Mouse (Mus musculus) kidney, postnatal 10 days (tissue): Measurements from ENCODE around the gene Nup205.
"Not testable (repeated sequence)": the region's sequence is repeated elsewhere in the genome, so short reads cannot be mapped to it uniquely, and the experiment has no call there.

Source experiments
- DNase-seq: peaks from one replicate; pipeline ENCODE4 v3.0.0; 2021; ENCODE audit warnings: mixed read lengths

Gene Nup205

DNA sequence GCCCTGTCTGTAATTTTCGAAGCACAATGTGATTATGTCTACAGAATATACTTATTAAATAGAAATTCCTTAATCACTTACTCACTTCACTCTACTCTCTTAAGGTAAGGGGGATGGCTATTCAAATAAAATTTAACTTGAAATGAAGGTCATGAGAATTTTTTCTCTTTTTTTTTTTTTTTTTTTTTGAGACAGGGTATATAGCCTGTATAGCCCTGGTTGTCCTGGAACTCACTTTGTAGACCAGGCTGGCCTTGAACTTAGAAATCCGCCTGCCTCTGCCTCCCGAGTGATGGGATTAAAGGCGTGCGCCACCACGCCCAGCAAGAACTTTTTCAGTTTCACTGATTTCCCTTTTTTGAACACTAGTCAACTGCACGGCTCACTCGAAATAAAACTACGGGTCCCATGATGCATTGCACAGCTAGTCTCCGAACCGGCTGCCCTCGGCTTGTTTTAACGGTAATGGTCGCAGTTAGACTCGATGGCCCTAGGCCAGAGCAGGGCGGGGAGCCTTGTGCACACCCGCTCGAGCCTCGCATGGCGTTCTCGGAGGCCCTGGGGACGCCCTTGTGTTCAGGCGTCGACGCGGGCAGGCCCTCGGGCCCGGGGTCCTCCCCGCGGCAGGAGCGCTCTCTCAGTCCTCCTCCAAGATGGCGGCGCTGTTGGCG, at the start of gene Nup205:
Nup205 (plus strand) TSS at position 443 of the 671 bp plus-strand sequence.
- peak; percentile 84 for DNase-seq

- no peak for DNase-seq
Observed at GRCm38 (mm10) chr6:35132806-35133205, 44.4 kb upstream of the Nup205 start.

GRCm38 (mm10) chr6:35133246-35133578, 44.0 kb upstream of the Nup205 start:
- DNase-seq = no peak

- DNase-seq = peak; percentile 99
Observed at GRCm38 (mm10) chr6:35133579-35134488, 43.4 kb upstream of the Nup205 start, which contains the start of gene Cnot4. Gene Cnot4 (minus strand): TSS chr6:35133724.

- DNase-seq = no peak
Observed at GRCm38 (mm10) chr6:35134844-35135243, 42.4 kb upstream of the Nup205 start.

DNA sequence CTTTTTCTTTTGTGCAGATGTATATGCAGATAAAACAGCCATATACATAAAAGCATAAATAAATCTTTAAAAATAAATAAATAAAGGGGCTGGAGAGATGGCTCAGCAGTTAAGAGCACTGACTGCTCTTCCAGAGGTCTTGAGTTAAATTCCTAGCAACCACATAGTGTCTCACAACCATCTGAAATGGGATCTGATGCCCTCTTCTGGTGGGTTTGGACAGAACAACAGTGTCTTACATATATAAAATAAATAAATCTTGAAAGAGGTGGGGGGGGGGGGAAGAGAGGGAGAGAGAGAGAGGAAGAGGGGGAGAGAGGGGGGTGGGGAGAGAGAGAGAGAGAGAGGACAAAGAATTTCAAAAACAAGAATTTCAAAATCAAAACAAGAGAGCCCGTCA, 36.9 kb upstream of the Nup205 start:
- no peak for DNase-seq

GRCm38 (mm10) chr6:35145569-35145968, 31.7 kb upstream of the Nup205 start:
- DNase-seq = no peak

- DNase-seq = no peak
Observed at GRCm38 (mm10) chr6:35147726-35148422, 29.3 kb upstream of the Nup205 start.

DNA sequence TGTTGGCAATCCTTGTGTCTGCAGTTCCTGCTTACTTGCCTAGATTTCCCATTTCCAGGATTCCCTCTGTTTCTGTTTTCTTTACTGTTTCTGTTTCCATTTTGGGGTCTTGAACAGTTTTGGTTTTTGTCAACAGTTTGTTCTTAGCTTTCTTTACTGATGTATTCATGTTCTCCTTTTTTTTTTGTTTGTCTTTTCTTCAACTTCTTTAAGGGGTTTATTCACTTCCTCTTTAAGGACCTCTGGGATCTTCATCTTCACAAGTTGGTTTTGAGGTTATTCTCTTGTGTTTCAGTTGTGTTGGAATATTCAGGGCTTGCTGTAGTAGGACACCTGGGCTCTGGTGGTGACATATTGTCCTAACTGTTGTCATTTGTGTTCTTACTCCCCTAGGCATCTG, 22.7 kb upstream of the Nup205 start:
- DNase-seq = no peak

GRCm38 (mm10) chr6:35169250-35169649, 8.0 kb upstream of the Nup205 start:
- DNase-seq = peak; percentile 10

- DNase-seq = not testable (repeated sequence)
Observed at GRCm38 (mm10) chr6:35172028-35172427, 5.2 kb upstream of the Nup205 start.

DNA sequence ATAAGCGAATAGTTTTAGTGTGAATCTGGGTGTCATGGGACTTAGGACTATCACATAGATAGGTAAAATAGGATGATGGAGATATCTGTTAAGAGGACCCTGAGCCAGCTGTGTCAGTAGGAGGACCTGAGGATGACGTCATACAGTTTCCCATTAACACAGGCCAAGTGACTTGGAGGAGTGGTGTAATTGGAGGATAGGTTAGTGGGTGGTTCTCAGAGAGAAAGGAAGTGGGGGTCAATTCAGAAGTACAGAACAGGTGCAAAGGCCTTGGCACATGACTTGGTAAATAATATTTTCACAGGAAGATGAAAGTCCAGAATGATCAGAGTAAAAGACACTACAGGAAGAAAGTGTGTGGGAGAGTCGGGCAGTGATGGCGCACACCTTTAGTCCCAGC, 4.0 kb upstream of the Nup205 start:
- DNase-seq = no peak

GRCm38 (mm10) chr6:35177650-35178272, 540 bp downstream of the Nup205 start:
- no peak for DNase-seq

- DNase-seq = not testable (repeated sequence)
Observed at GRCm38 (mm10) chr6:35179299-35179698, 2.1 kb downstream of the Nup205 start.

DNA sequence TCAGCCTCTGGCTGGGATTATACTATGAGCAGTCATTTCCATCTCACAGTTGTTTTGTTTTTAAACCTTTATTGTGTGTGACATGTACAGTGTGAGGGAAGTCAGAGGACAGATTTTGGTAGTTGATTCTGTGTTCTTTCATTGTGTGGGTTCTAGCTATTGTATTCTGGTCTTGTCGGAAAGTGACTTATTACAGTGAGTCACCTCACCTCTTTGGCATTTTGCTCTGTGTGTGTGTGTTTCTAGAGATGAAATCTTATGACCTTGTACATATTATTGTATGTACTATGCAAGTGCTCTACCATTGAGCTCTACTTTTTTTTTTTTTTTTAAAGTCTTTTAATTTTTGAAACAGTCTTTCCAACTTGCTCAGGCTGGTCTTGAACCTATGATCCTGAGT, 7.6 kb downstream of the Nup205 start:
- DNase-seq = no peak

GRCm38 (mm10) chr6:35191198-35191597, 14.0 kb downstream of the Nup205 start:
- no peak for DNase-seq

DNA sequence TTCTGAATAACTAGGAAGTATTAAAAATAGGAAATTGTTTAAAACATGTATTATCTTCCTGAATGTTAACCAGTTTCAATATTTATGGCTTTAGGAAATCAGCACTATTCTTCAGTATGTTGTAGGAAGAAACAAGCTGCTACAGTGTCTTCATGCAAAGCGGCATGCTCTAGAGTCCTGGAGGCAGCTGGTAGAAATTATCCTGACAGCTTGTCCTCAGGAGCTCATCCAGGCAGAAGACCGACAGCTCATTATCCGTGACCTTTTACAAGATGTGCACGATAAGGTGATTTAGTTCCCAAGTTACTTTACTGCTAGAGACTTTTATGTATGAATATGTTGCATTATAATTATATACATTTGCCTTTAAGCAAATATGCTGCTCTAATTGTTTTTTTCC, 48.5 kb downstream of the Nup205 start:
- no peak for DNase-seq

DNA sequence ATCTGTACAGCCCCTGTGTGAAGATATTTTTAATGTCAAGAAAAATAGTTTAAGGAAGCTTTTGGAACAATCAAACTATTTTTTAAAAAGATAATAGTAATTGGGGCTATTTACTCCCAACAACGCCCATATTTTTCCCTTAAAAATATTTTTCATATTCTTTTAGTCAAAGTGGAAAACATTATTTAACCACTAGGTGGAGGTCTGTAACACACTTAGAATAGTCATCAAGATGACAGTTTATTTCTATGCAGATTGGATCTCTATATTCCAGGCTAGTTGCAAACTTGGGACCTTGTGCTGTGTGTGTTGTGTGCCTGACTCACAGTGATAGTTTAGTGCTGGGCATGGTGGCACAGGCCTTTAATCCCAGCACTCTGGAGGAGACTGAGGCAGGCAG, 52.2 kb downstream of the Nup205 start:
- no peak for DNase-seq

GRCm38 (mm10) chr6:35236108-35236785, 59.0 kb downstream of the Nup205 start:
- no peak for DNase-seq

GRCm38 (mm10) chr6:35243252-35243651, 66.0 kb downstream of the Nup205 start:
- no peak for DNase-seq

GRCm38 (mm10) chr6:35243989-35244388, 66.8 kb downstream of the Nup205 start:
- no peak for DNase-seq

DNA sequence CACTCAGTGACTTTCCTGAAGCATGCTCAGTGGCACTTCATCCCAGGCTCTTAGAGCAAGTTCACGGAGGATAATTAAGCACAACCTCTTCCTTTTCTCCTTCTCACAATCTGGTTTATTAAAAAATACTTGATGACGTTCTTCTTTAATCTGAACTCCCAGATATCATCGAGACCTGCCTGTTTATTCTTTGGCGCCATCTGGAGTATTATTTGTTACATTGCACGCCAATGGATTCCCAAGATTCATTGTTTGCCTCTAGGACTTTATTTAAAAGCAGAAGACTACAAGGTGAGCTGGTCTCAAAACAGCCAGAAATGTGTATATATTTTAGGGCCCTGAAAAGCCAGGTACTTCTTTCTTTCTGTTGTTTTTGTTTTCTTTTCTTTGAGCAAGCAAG, 67.9 kb downstream of the Nup205 start:
- DNase-seq = no peak
